Mouse (Mus musculus): Measurements from ENCODE around the gene Hils1.
A peak's percentile ranks its signal among the peaks of the same experiment; 100 is the strongest.

Gene Hils1

GRCm38 (mm10) chr11:94967419-94967818, at the start of gene Hils1:
Gene Hils1, plus strand, starts transcription at chr11:94967593.
- DNase-seq (ENCODE audit: low read depth, low spot score): no peak

- no peak for DNase-seq (ENCODE audit: low read depth, low spot score)
Measured at GRCm38 (mm10) chr11:94917717-94918116, 49.7 kb upstream of the Hils1 start.

- DNase-seq (ENCODE audit: low read depth, low spot score): no peak
Measured at GRCm38 (mm10) chr11:94920996-94921401, 46.4 kb upstream of the Hils1 start.

GRCm38 (mm10) chr11:94924977-94925376, 42.4 kb upstream of the Hils1 start:
- DNase-seq (ENCODE audit: low read depth, low spot score): no peak

GRCm38 (mm10) chr11:94926431-94926830, 41.0 kb upstream of the Hils1 start:
- no peak for DNase-seq (ENCODE audit: low read depth, low spot score)

- DNase-seq (ENCODE audit: low read depth, low spot score): no peak
Measured at GRCm38 (mm10) chr11:94927771-94928291, 39.6 kb upstream of the Hils1 start.

GRCm38 (mm10) chr11:94928820-94929219, 38.6 kb upstream of the Hils1 start:
- peak; percentile 59 for DNase-seq (ENCODE audit: low read depth, low spot score)

GRCm38 (mm10) chr11:94929599-94929998, 37.8 kb upstream of the Hils1 start:
- no peak for DNase-seq (ENCODE audit: low read depth, low spot score)

- no peak for DNase-seq (ENCODE audit: low read depth, low spot score)
Measured at GRCm38 (mm10) chr11:94930151-94930550, 37.2 kb upstream of the Hils1 start.

GRCm38 (mm10) chr11:94933584-94933983, 33.8 kb upstream of the Hils1 start:
- DNase-seq (ENCODE audit: low read depth, low spot score): no peak

- DNase-seq (ENCODE audit: low read depth, low spot score): no peak
Measured at GRCm38 (mm10) chr11:94934526-94934925, 32.9 kb upstream of the Hils1 start.

- DNase-seq (ENCODE audit: low read depth, low spot score): no peak
Measured at GRCm38 (mm10) chr11:94936045-94936444, 31.3 kb upstream of the Hils1 start, which contains the start of gene Col1a1. Gene Col1a1, plus strand, starts transcription at chr11:94936224.

- DNase-seq (ENCODE audit: low read depth, low spot score): peak; percentile 75
Measured at GRCm38 (mm10) chr11:94936851-94937295, 30.5 kb upstream of the Hils1 start.

- no peak for DNase-seq (ENCODE audit: low read depth, low spot score)
Measured at GRCm38 (mm10) chr11:94937335-94937781, 30.0 kb upstream of the Hils1 start.

- no peak for DNase-seq (ENCODE audit: low read depth, low spot score)
Measured at GRCm38 (mm10) chr11:94937787-94938186, 29.6 kb upstream of the Hils1 start.

- no peak for DNase-seq (ENCODE audit: low read depth, low spot score)
Measured at GRCm38 (mm10) chr11:94938296-94938695, 29.1 kb upstream of the Hils1 start.

GRCm38 (mm10) chr11:94939280-94939679, 28.1 kb upstream of the Hils1 start:
- peak; percentile 64 for DNase-seq (ENCODE audit: low read depth, low spot score)

GRCm38 (mm10) chr11:94941121-94941520, 26.3 kb upstream of the Hils1 start:
- DNase-seq (ENCODE audit: low read depth, low spot score): no peak

- DNase-seq (ENCODE audit: low read depth, low spot score): no peak
Measured at GRCm38 (mm10) chr11:94941776-94942175, 25.6 kb upstream of the Hils1 start.

GRCm38 (mm10) chr11:94942282-94943023, 24.9 kb upstream of the Hils1 start:
- DNase-seq (ENCODE audit: low read depth, low spot score): peak; percentile 21

- DNase-seq (ENCODE audit: low read depth, low spot score): no peak
Measured at GRCm38 (mm10) chr11:94943054-94943453, 24.3 kb upstream of the Hils1 start.

GRCm38 (mm10) chr11:94944295-94944694, 23.1 kb upstream of the Hils1 start:
- DNase-seq (ENCODE audit: low read depth, low spot score): no peak

GRCm38 (mm10) chr11:94945236-94945635, 22.2 kb upstream of the Hils1 start:
- no peak for DNase-seq (ENCODE audit: low read depth, low spot score)
